Mouse (Mus musculus) neural tube, embryonic 10.5 days (tissue): ENCODE measurements around the gene Wnk4.
A peak's percentile ranks its signal among the peaks of the same experiment; 100 is the strongest.
"Not testable (repeated sequence)": the region's sequence is repeated elsewhere in the genome, so short reads cannot be mapped to it uniquely, and the experiment has no call there.

Experiments used
- DNase-seq: peaks from one replicate; pipeline ENCODE4 v3.0.0-alpha.2; 2017; ENCODE audit warnings: low spot score; ENCODE audit errors: extremely low spot score

Gene Wnk4

DNA sequence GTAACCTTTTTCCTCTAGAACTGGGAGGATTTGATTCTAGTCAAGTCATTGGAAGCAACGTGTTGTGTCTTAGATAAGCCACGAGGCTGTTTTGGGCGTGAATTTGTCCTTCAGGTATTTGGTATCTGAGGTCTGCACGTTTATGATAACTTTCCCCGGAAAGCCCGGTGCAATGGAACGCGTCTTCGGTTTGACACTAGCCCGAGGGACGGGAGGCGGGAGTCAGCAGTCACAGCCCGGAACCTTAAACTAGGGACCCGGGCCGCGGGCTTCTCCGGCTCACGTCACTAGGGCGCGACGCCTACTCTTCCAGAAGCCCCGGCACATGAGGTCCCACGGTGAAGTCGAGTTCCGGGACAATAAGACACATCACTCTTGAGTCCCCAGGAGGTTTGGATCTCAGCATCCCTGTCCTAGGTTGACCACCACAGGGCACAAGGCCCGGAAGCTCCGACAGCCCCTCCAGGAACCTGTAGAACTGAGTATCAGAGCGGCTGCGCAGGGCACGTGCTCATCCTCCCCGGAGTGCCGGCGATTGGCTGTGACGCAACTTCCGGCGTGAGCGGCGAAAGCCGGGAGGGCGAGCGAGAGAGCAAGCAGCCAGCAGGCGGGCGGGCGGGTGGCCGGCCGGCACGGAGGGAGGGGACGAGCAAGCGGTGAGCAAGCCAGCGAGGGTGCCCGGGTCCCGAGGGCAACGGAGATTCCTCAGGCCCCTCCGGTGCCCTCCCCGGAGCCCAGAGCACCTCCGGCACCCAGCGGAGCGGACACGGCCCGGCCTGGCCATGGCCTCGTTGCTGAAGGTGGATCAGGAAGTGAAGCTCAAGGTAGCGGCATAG lies 55.5 kb downstream of the Wnk4 start, which contains the start of gene Psme3:
Psme3 (plus strand) TSS at position 549 of the 836 bp plus-strand sequence.
- DNase-seq = peak; percentile 98

DNA sequence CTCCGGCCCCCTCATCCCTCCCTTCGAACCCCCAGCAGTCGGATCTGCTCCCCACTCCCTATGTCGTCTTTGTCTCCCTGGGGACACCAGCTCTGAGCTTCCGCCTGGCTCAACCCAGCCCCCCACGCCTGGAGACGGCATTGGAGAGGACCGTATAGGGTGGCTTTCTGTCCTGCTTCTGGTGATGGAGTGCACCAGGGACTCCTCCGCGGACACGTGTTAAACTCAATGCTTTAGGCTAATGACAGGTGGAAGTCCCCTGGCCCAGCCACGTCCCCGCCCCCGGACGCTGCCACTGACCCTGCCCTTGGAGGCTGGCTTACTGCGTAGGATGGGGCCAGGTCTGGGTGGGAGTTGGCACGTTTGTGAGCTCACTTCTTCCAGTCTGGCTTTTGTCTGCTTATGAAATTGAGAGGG lies 56.1 kb downstream of the Wnk4 start:
- DNase-seq = no peak

DNA sequence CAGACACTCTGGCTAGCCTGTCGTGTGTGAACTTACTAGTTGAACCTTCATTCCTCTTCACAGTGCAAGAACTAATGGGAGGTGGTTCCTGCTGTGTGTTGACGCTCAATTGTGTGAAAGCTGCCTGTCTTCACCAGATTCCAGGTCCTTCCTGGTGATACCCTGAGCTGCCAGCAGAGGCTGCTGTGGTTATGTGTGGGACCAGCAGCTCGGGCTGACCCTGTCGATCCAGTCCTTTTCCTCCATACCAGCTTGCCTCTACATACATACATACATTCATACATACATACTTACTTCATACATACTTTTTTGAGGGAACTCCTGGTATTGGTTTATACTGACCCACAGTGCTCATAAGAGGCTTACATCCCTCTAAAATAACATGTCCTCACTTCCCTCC lies 63.2 kb downstream of the Wnk4 start:
- DNase-seq = peak; percentile 64

DNA sequence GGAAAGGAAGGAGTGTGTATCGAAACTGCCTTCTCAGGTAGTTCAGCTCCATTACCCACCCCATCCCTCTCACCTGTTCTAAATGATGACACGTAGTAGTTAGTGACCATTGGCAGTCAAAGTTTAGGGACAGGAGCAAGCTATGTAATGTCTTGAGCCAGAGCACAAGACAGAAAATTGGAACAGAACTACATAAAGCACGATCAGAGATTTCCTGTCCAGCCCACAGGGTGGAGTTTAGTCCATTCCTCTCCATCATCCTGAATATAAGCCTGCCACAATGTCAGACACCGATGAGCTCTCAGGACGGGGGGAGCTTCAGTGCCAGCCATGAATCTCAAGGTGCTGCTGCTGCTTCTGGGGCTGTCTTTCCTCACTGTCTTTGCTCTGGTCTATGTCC lies 64.4 kb downstream of the Wnk4 start, which contains the start of gene Aoc2:
Aoc2 (plus strand) TSS at position 301 of the 400 bp plus-strand sequence.
- no peak for DNase-seq

DNA sequence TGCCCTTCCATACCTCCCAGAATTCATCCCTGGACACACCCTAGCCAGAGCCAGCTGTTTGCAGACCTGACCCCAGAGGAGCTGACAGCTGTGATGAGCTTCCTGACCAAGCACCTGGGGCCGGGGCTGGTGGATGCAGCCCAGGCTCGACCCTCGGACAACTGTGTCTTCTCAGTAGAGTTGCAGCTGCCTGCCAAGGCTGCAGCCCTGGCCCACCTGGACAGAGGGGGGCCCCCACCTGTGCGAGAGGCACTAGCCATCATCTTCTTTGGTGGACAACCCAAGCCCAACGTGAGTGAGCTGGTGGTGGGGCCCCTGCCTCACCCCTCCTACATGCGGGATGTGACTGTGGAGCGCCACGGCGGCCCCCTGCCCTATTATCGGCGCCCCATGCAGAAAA lies 64.8 kb downstream of the Wnk4 start:
- not testable (repeated sequence) for DNase-seq

DNA sequence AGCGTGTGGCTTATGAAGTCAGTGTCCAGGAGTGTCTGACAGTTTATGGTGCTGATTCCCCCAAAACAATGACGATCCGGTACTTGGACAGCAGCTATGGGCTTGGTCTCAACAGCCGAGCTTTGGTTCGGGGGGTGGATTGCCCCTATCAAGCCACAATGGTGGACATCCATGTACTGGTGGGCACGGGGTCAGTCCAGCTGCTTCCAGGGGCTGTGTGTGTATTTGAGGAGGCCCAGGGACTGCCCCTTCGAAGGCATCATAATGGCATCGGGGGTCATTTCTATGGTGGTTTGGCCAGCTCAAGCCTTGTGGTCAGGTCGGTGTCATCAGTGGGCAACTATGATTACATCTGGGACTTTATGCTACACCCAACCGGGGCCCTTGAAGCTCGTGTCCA lies 65.8 kb downstream of the Wnk4 start:
- no peak for DNase-seq
